Mouse (Mus musculus) gastrocnemius, adult 2 months (tissue): Measurements from ENCODE around the gene Ppp1r2. TPM values are rescaled to one million over a fixed set of nuclear protein-coding genes. Genes with fewer than 3 reads are reported as not detected.

ENCODE experiments used
- DNase-seq: peaks from one replicate; pipeline ENCODE4 v3.0.0; 2022
- H3K27ac ChIP-seq: fragments of 200-600 bp; 2 replicates; pipeline ENCODE4 v1.8.1; 2022; ENCODE audit warnings: mild to moderate bottlenecking
- H3K4me3 ChIP-seq: fragments of 200-600 bp; 2 replicates; pipeline ENCODE4 v1.8.1; 2022; ENCODE audit warnings: mild to moderate bottlenecking, moderate library complexity
- CTCF ChIP-seq: fragments of 200-600 bp; IDR thresholded peaks from 2 replicates; pipeline ENCODE4 v1.8.1; 2022; ENCODE audit warnings: antibody characterized with exemption, mild to moderate bottlenecking, moderate library complexity
- intact Hi-C: fragments of 180-260 bp; cut with DNase I; formaldehyde crosslinking; loops from one replicate; pipeline ENCODE4 v1.15.1; 2025
- total RNA-seq, 2 experiments: library from RNA; stranded (reverse); gene quantifications; 2 replicates each; pipeline ENCODE4 v1.2.3; 2021

Gene Ppp1r2
- total RNA-seq, 2 experiments from 2014 or later = 78.9 to 89.0 TPM

- intact Hi-C loops = no loop called here
- no peak overlapping the region for H3K4me3 ChIP-seq
- H3K27ac ChIP-seq = 0 out of 2 replicates have a peak overlapping the region, but pooled peaks have one; percentile 1
- no peak for TF ChIP-seq CTCF
- peak; percentile 73 for DNase-seq
Observed at GRCm38 (mm10) chr16:31281981-31282380, 6.9 kb upstream of the Ppp1r2 start.

- intact Hi-C loops = no loop called here
- 0 out of 2 replicates have a peak overlapping the region, but pooled peaks have one; percentile 20 for H3K27ac ChIP-seq
- DNase-seq = no peak
- TF ChIP-seq CTCF = no peak
- H3K4me3 ChIP-seq = no peak overlapping the region
Observed at GRCm38 (mm10) chr16:31280176-31280575, 5.1 kb upstream of the Ppp1r2 start.

DNA sequence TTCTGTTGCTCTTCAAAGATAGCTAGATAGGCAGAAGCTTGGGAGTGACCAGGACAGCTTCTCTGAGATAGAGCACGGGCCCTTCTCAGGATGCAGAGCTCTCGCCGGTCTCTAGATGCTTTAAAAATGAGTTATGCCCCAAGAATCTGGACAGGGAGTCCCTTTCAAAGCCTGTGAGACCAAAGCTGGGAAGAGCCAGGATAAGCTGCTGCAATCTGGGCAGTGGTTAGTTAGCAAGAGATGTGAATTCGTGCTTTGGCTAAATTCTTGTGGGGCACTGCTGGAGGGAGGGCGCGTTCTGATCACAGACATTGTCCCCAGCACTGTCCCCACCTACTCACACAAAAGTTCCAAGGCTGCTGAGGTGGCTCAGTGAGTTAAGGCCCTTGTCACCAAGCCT lies 3.5 kb upstream of the Ppp1r2 start:
- intact Hi-C loops = loop anchor here (5.0 kb wide), 1 partner anchor 49 kb away; no protein-coding TSS in a partner anchor
- DNase-seq = peak; percentile 31
- Histone ChIP-seq H3K27ac (peak overlapping the region; percentile 98), H3K4me3 (no peak overlapping the region)
- no peak for TF ChIP-seq CTCF

GRCm38 (mm10) chr16:31278081-31278480 lies 3.0 kb upstream of the Ppp1r2 start:
- H3K4me3 ChIP-seq = no peak overlapping the region
- TF ChIP-seq CTCF = no peak
- peak; percentile 53 for DNase-seq
- intact Hi-C loops = loop anchor here (5.0 kb wide), 1 partner anchor 49 kb away; no protein-coding TSS in a partner anchor
- H3K27ac ChIP-seq = peak overlapping the region; percentile 98

- no peak for TF ChIP-seq CTCF
- Histone ChIP-seq H3K27ac (peak overlapping the region; percentile 98), H3K4me3 (peak overlapping the region; percentile 38)
- intact Hi-C loops = loop anchor here (1.0 to 5.0 kb wide), 2 partner anchors 13 to 50 kb away; no protein-coding TSS in a partner anchor
- peak; percentile 60 for DNase-seq
Observed at GRCm38 (mm10) chr16:31276962-31277361, 1.9 kb upstream of the Ppp1r2 start.

DNA sequence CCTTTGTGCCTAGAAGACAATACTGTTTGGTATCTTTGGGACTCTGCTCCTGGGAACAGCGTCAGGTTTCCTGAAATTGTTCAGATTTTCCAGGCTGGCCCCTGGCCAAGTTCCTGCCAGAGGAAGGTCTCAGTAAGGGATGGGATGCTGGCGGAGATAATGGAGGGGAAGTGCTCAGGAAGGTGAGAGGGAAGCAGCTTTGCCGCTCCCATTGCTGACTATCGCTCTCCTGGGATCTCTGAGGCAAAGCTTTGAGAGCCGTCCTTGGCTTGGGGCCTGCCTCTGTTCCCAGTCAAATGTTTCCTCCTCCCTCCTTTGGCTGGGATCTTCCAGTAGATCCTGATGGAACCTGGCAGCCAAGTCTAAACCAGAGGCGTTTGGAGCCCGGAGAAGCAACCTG lies 1.5 kb upstream of the Ppp1r2 start:
- Histone ChIP-seq H3K27ac (peak overlapping the region; percentile 98), H3K4me3 (peak overlapping the region; percentile 38)
- DNase-seq = peak; percentile 87
- no peak for TF ChIP-seq CTCF
- intact Hi-C loops = loop anchor here (1.0 to 5.0 kb wide), 2 partner anchors 14 to 51 kb away; no protein-coding TSS in a partner anchor

DNA sequence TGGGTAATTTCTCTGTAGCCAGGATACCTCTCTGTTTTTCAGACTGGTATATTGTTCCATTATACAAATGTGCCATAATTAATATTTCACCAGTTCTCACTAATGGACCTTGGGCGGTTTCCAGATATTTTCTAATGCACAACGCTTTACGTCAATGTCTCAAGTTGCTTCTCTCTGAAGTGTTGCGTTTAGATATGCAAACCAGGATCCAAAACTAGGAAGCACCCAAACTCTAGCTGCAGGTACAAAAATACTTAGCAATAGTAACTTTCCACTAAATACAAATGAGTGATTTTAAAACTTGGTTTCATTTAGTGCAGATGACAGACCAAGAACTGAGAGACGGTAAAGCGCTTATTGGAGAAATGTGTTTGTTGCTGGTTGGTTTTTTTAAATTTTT lies 993 bp downstream of the Ppp1r2 start:
- DNase-seq = no peak
- no peak for TF ChIP-seq CTCF
- Histone ChIP-seq H3K4me3 (peak overlapping the region; percentile 92), H3K27ac (peak overlapping the region; percentile 98)
- intact Hi-C loops = loop anchor here (5.0 kb wide), 2 partner anchors 73 to 77 kb away; no protein-coding TSS in a partner anchor

DNA sequence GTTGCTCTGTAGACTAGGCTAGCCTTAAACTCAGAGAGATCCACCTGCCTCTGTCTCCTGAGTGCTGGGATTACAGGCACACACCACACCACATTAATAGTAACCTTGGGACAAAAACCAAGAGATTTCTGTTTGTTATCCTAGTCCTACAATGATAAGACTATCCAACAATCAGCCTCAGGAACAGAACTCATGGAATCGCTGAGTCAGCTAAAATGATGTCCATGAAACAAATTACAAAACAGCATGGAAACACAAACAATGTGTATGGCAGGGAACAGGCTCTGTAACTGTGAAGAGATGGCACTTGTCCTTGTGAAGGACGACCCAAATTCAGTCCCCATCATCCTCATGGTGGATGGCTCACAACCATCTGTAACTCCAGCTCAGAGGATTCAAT lies 8.4 kb downstream of the Ppp1r2 start:
- H3K4me3 ChIP-seq = no peak overlapping the region
- no peak overlapping the region for H3K27ac ChIP-seq
- no peak for DNase-seq
- intact Hi-C loops = no loop called here
- no peak for TF ChIP-seq CTCF

GRCm38 (mm10) chr16:31256151-31256550 lies 18.9 kb downstream of the Ppp1r2 start:
- peak overlapping the region; percentile 20 for H3K27ac ChIP-seq
- H3K4me3 ChIP-seq = no peak overlapping the region
- intact Hi-C loops = no loop called here
- TF ChIP-seq CTCF = no peak
- DNase-seq = no peak

- TF ChIP-seq CTCF = no peak
- intact Hi-C loops = no loop called here
- Histone ChIP-seq H3K4me3 (no peak overlapping the region), H3K27ac (peak overlapping the region; percentile 20; the same call in 1 of the 2 replicates)
- no peak for DNase-seq
Observed at GRCm38 (mm10) chr16:31255685-31256084, 19.4 kb downstream of the Ppp1r2 start.

- intact Hi-C loops = no loop called here
- DNase-seq = no peak
- Histone ChIP-seq H3K4me3 (no peak overlapping the region), H3K27ac (no peak overlapping the region)
- no peak for TF ChIP-seq CTCF
Observed at GRCm38 (mm10) chr16:31249401-31249800, 25.7 kb downstream of the Ppp1r2 start.

DNA sequence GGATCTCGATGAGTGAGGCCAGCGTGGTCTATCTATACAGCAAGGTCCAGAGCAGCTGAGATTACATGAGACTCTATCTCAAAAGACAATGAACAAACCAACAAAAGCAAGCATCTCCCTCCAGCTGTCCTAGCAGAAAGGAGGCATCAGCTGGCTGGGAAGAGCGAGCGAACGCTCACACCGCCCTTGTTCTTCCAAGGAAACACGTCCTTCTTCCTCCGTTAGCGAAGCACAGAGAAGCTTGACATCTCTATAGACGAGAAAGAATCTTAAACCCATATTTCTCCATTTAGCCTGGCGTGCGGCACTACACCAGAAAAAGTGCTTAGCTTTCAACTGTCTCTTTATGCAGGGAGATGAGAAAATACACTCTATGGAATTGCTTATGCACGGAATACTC lies 26.4 kb downstream of the Ppp1r2 start:
- H3K27ac ChIP-seq = no peak overlapping the region
- intact Hi-C loops = no loop called here
- no peak overlapping the region for H3K4me3 ChIP-seq
- no peak for DNase-seq
- no peak for TF ChIP-seq CTCF

- no peak for TF ChIP-seq CTCF
- intact Hi-C loops = no loop called here
Observed at GRCm38 (mm10) chr16:31247442-31247841, 27.6 kb downstream of the Ppp1r2 start.

GRCm38 (mm10) chr16:31244053-31244452 lies 31.0 kb downstream of the Ppp1r2 start:
- H3K27ac ChIP-seq = no peak overlapping the region
- intact Hi-C loops = no loop called here
- peak; percentile 39 for TF ChIP-seq CTCF
- DNase-seq = no peak
- no peak overlapping the region for H3K4me3 ChIP-seq

More at GRCm38 (mm10) chr16:31247442-31247841, 27.6 kb downstream of the Ppp1r2 start:
- Histone ChIP-seq H3K4me3 (no peak overlapping the region), H3K27ac (no peak overlapping the region)
- no peak for DNase-seq
